Mouse (Mus musculus) embryonic facial prominence, embryonic 13.5 days (tissue): ENCODE measurements at regions not wholly inside any gene's neighbourhood (a gene's known extent, or its start where the extent isn't known, plus 50 kb on each side); places are given as distances from the start of the nearest gene placed in this dataset.

Experiments
- ATAC-seq: fragments of 200-750 bp; cut with Nextera tagmentation; 2 replicates; pipeline ENCODE4 v1.8.0; 2017; ENCODE audit warnings: low read depth; ENCODE audit not compliant: insufficient number of reproducible peaks, insufficient read depth, low FRiP score, low TSS enrichment
- H3K27ac ChIP-seq: fragments of 300-500 bp; sonication (generic); 2 replicates; pipeline ENCODE4 v1.5.1; 2015; ENCODE audit warnings: moderate library complexity, mild to moderate bottlenecking, inconsistent platforms
- H3K27me3 ChIP-seq: fragments of 300-500 bp; sonication (generic); 2 replicates; pipeline ENCODE4 v1.6.1; 2015; ENCODE audit warnings: mild to moderate bottlenecking, inconsistent platforms
- H3K36me3 ChIP-seq: fragments of 300-500 bp; sonication (generic); 2 replicates; pipeline ENCODE4 v1.6.1; 2015; ENCODE audit warnings: mild to moderate bottlenecking, inconsistent platforms
- H3K4me1 ChIP-seq: fragments of 300-500 bp; sonication (generic); 2 replicates; pipeline ENCODE4 v1.6.1; 2015; ENCODE audit warnings: inconsistent platforms
- H3K4me2 ChIP-seq: fragments of 300-500 bp; sonication (generic); 2 replicates; pipeline ENCODE4 v1.6.1; 2015; ENCODE audit warnings: moderate library complexity, mild to moderate bottlenecking, inconsistent platforms
- H3K4me3 ChIP-seq: fragments of 300-500 bp; sonication (generic); 2 replicates; pipeline ENCODE4 v1.5.1; 2015; ENCODE audit warnings: mild to moderate bottlenecking, inconsistent platforms
- H3K9ac ChIP-seq: fragments of 300-500 bp; sonication (generic); 2 replicates; pipeline ENCODE4 v1.6.1; 2015; ENCODE audit warnings: mild to moderate bottlenecking, inconsistent platforms
- H3K9me3 ChIP-seq: fragments of 300-500 bp; sonication (generic); 2 replicates; pipeline ENCODE4 v1.6.1; 2016; ENCODE audit warnings: inconsistent platforms
- WGBS: fragments of 180-500 bp; shearing (Covaris S2); methylation state at CpG from one replicate; pipeline ENCODE4 v1.1.7; 2015; ENCODE audit warnings: mixed read lengths; 5-methylcytosine and 5-hydroxymethylcytosine counted together

- ATAC-seq: no peak
- Histone ChIP-seq H3K9ac (peak overlapping the region; percentile 37; the same call in 1 of the 2 replicates), H3K9me3 (no peaks in the 10 kb centered on the region), H3K4me1 (peaks cover 33% of the 10 kb centered on the region), H3K4me2 (peak overlapping the region; percentile 41), H3K4me3 (peak overlapping the region; percentile 4; the same call in 1 of the 2 replicates), H3K27ac (peak overlapping the region; percentile 44), H3K36me3 (no peaks in the 10 kb centered on the region), H3K27me3 (no peaks in the 10 kb centered on the region)
- WGBS: 23% methylated on average over 14 of the region's 14 CpGs
These were observed 209.3 kb upstream of the Tet2 start for GRCm38 (mm10) chr3:133754006-133754910.

DNA sequence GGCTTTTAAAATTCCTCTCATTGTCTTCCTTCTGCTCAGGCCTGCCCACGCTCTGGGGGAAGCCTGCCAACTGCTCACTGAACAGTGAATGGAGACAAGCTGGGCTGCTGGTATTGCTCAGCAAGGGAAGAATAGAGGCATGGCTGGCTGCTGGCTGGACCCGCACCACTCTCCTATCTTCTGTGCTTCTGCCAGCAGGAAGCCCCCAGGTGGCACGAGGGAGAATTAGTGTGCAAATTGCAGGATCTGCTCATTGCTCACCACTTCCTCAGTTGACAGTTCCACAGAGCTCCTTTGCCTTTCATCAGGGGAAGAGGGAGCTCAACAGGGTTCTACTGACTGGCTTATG is 209.9 kb upstream of the Tet2 start:
- 3% methylated on average over 3 of the region's 3 CpGs for WGBS
- no peak for ATAC-seq
- H3K4me1 ChIP-seq: peaks cover 39% of the 10 kb centered on the region
- H3K9me3 ChIP-seq: no peaks in the 10 kb centered on the region
- peak overlapping the region; percentile 41 for H3K4me2 ChIP-seq
- H3K4me3 ChIP-seq: no peak overlapping the region
- peak overlapping the region; percentile 44 for H3K27ac ChIP-seq
- H3K9ac ChIP-seq: no peak overlapping the region
- no peaks in the 10 kb centered on the region for H3K27me3 ChIP-seq
- H3K36me3 ChIP-seq: no peaks in the 10 kb centered on the region

GRCm38 (mm10) chr3:133757756-133758420 is 212.9 kb upstream of the Tet2 start:
- Histone ChIP-seq H3K27me3 (no peaks in the 10 kb centered on the region), H3K4me1 (peaks cover 29% of the 10 kb centered on the region), H3K36me3 (no peaks in the 10 kb centered on the region), H3K4me2 (no peak overlapping the region), H3K9me3 (no peaks in the 10 kb centered on the region), H3K9ac (no peak overlapping the region), H3K4me3 (no peak overlapping the region), H3K27ac (no peak overlapping the region)
- WGBS: 68% methylated on average over 12 of the region's 12 CpGs
- ATAC-seq: no peak

- Histone ChIP-seq H3K27ac (no peak overlapping the region), H3K4me2 (no peak overlapping the region), H3K36me3 (no peaks in the 10 kb centered on the region), H3K27me3 (no peaks in the 10 kb centered on the region), H3K9ac (no peak overlapping the region), H3K4me1 (peaks cover 29% of the 10 kb centered on the region), H3K4me3 (no peak overlapping the region), H3K9me3 (no peaks in the 10 kb centered on the region)
- WGBS: 28% methylated on average over 4 of the region's 4 CpGs
- no peak for ATAC-seq
These were observed 213.5 kb upstream of the Tet2 start for GRCm38 (mm10) chr3:133758421-133758820.

DNA sequence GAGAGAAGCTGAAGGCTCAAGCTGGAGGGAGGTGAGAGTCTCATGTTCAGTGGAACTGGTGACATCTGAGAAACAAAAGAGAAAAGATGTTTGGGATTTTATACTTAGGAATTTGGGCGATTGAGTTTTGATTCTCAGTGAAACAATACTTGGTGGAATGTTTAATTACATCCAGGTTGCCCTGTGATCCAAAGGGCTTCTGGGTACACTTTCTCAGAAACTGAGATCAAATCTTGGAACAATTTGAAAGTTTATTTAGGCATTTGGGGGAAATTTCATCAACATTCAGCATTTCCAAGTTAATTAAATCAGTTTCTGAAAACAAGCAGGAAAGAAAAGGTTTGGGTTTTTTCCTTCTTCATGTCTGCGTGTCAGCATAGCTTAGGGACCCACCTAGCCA is 214.7 kb upstream of the Tet2 start:
- WGBS: 28% methylated on average over 2 of the region's 2 CpGs
- H3K4me1 ChIP-seq: peaks cover 18% of the 10 kb centered on the region
- H3K36me3 ChIP-seq: no peaks in the 10 kb centered on the region
- ATAC-seq: no peak
- H3K4me2 ChIP-seq: no peak overlapping the region
- no peak overlapping the region; the same call in 1 of the 2 replicates for H3K27ac ChIP-seq
- no peaks in the 10 kb centered on the region for H3K27me3 ChIP-seq
- no peaks in the 10 kb centered on the region for H3K9me3 ChIP-seq
- H3K9ac ChIP-seq: no peak overlapping the region
- H3K4me3 ChIP-seq: no peak overlapping the region

- Histone ChIP-seq H3K4me3 (no peak overlapping the region), H3K9ac (no peak overlapping the region), H3K27me3 (no peaks in the 10 kb centered on the region), H3K36me3 (no peaks in the 10 kb centered on the region), H3K4me2 (no peak overlapping the region), H3K9me3 (no peaks in the 10 kb centered on the region), H3K27ac (no peak overlapping the region), H3K4me1 (peaks cover 12% of the 10 kb centered on the region)
- 60% methylated on average over 1 of the region's 1 CpGs for WGBS
- no peak for ATAC-seq
These were observed 215.3 kb upstream of the Tet2 start for GRCm38 (mm10) chr3:133760221-133760620.

GRCm38 (mm10) chr3:133763721-133764120 is 218.8 kb upstream of the Tet2 start:
- Histone ChIP-seq H3K27ac (no peak overlapping the region), H3K4me3 (no peak overlapping the region), H3K4me2 (no peak overlapping the region), H3K27me3 (no peaks in the 10 kb centered on the region), H3K36me3 (no peaks in the 10 kb centered on the region), H3K9ac (no peak overlapping the region), H3K4me1 (peaks cover 7% of the 10 kb centered on the region), H3K9me3 (no peaks in the 10 kb centered on the region)
- ATAC-seq: no peak

GRCm38 (mm10) chr3:133773490-133773889 is 228.6 kb upstream of the Tet2 start:
- H3K4me1 ChIP-seq: no peaks in the 10 kb centered on the region
- H3K4me3 ChIP-seq: no peak overlapping the region
- WGBS: 71% methylated on average over 2 of the region's 2 CpGs
- no peak for ATAC-seq
- no peaks in the 10 kb centered on the region for H3K27me3 ChIP-seq
- no peak overlapping the region for H3K4me2 ChIP-seq
- H3K36me3 ChIP-seq: no peaks in the 10 kb centered on the region
- no peaks in the 10 kb centered on the region for H3K9me3 ChIP-seq
- H3K9ac ChIP-seq: no peak overlapping the region
- H3K27ac ChIP-seq: no peak overlapping the region

GRCm38 (mm10) chr3:133774229-133774628 is 229.3 kb upstream of the Tet2 start:
- WGBS: 60% methylated on average over 3 of the region's 3 CpGs
- no peak for ATAC-seq
- H3K27me3 ChIP-seq: no peaks in the 10 kb centered on the region
- no peaks in the 10 kb centered on the region for H3K36me3 ChIP-seq
- no peak overlapping the region for H3K27ac ChIP-seq
- no peaks in the 10 kb centered on the region for H3K9me3 ChIP-seq
- no peak overlapping the region for H3K4me3 ChIP-seq
- no peaks in the 10 kb centered on the region for H3K4me1 ChIP-seq
- no peak overlapping the region for H3K9ac ChIP-seq
- H3K4me2 ChIP-seq: no peak overlapping the region

- H3K9me3 ChIP-seq: no peaks in the 10 kb centered on the region
- H3K4me1 ChIP-seq: no peaks in the 10 kb centered on the region
- ATAC-seq: no peak
- H3K4me3 ChIP-seq: no peak overlapping the region
- WGBS: 28% methylated on average over 4 of the region's 4 CpGs
- no peak overlapping the region for H3K9ac ChIP-seq
- no peaks in the 10 kb centered on the region for H3K27me3 ChIP-seq
- H3K36me3 ChIP-seq: no peaks in the 10 kb centered on the region
- no peak overlapping the region for H3K27ac ChIP-seq
- H3K4me2 ChIP-seq: no peak overlapping the region
These were observed 231.1 kb upstream of the Tet2 start for GRCm38 (mm10) chr3:133776013-133776412.

DNA sequence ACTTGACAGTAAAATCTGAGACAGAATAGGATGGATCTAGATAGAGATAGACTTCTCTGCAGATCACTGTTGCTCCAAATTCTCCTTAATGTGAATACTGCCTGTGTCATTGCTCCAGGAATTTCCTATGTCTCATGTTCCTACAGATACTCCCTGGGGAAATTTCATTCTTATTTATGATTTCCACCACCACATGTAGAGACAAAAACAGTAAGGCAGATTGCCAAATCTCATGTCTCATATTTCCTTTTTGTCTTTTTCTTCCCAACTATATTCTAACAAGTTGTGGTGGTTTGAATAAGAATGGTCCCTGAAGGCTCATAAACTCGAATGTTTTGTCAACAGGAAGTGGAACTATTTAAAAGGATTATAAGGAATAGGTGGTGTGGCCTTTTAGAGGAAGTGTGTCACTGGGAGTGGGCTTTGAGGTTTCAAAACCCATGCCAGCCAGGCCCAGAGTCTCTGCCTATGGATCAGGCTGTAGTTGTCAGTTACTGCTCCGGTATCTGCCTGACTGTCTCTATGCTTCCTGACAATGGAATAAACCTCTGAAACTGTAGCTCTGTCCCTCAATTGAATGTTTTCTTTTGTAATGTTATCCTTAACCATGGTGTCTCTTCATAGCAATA is 234.3 kb upstream of the Tet2 start:
- Histone ChIP-seq H3K36me3 (no peaks in the 10 kb centered on the region), H3K4me3 (no peak overlapping the region), H3K27me3 (no peaks in the 10 kb centered on the region), H3K9me3 (no peaks in the 10 kb centered on the region), H3K9ac (no peak overlapping the region), H3K4me2 (no peak overlapping the region), H3K27ac (no peak overlapping the region), H3K4me1 (no peaks in the 10 kb centered on the region)
- no peak for ATAC-seq
- 62% methylated on average over 2 of the region's 2 CpGs for WGBS

- Histone ChIP-seq H3K4me3 (no peak overlapping the region), H3K9me3 (no peaks in the 10 kb centered on the region), H3K4me1 (no peaks in the 10 kb centered on the region), H3K27me3 (no peaks in the 10 kb centered on the region), H3K36me3 (no peaks in the 10 kb centered on the region), H3K4me2 (no peak overlapping the region), H3K27ac (no peak overlapping the region), H3K9ac (no peak overlapping the region)
- no peak for ATAC-seq
- WGBS: 73% methylated on average over 1 of the region's 1 CpGs
These were observed 238.1 kb upstream of the Tet2 start for GRCm38 (mm10) chr3:133783060-133783459.
